Mouse (Mus musculus) adrenal gland (tissue): ENCODE results near the gene Olfr410.

Experiments used
- intact Hi-C: fragments of 180-260 bp; cut with DNase I; formaldehyde crosslinking; loops from one replicate; pipeline ENCODE4 v1.15.1; 2025
- long read RNA-seq, 2 experiments: library from polyadenylated mRNA; unstranded; transcript quantifications; one replicate each; pipeline ENCODE4 v2.0.0; 2020; ENCODE audit warnings: borderline replicate concordance in 1 of 2; ENCODE audit not compliant: insufficient replicate concordance in 1 of 2

Gene Olfr410
- long read RNA-seq, experiment 1, result 0 reads
- long read RNA-seq, experiment 2, result 0 reads

DNA sequence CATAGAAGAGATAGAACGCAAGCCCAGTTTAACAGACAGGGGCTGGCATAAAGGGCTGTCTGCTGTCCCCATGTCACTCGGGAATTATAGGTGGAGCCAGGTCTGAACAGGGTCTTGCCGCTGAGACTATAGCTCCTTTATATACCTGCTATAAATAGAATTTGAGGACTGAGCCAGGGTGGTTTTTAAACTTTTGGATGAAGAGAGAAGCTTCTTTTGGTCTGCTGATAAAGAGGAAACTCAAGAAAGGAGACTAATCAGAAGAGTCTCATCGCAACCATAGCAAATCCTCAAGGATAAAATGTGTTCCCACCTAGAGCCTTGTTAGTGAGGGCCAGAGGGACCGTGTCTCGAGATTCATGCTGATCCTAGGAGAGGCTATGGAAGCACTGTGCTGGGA is at the start of gene Olfr410:
Gene Olfr410, minus strand, starts transcription at position 101 of the 400 bp plus-strand sequence.
- intact Hi-C loops, result no loop called here

DNA sequence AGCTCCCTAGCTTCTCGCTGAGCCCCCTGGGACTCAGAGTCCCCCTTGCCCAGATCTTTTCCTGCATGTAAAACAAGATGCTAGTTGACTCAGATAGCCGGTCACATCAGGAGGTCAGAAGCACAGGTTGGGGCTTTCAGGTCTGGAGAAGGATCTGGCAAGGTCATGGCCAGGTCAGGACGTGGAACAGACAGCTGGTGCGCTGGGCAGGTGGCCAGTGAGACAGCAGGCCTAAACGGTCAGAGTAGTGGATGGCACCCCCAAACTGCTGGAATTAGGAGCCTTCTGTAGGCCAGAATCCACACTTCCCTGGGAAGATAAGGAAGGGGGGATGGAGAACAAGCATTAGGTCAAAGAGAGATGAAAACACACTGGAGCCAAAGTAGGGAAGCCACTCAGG is 49.4 kb upstream of the Olfr410 start:
- intact Hi-C loops, result no loop called here

DNA sequence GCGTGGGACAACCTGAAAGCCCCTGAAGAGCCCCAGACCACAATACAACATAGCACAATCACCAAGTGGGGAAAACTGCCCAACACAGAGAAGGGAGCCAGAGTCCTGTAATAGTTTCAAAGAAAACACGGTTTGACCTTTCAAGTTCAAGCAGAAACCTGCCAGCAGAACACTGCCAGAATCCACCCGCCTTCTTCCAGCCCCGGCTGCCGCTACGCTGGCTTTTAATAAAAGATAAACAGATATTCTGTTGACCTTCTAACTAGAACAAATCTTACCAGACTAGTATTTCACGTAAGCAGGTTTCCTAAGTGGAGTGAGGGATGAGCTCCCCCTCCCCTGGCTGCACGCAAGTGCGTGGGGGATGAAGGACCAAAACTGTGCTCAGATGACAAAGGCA is 47.8 kb upstream of the Olfr410 start:
- intact Hi-C loops, result no loop called here

DNA sequence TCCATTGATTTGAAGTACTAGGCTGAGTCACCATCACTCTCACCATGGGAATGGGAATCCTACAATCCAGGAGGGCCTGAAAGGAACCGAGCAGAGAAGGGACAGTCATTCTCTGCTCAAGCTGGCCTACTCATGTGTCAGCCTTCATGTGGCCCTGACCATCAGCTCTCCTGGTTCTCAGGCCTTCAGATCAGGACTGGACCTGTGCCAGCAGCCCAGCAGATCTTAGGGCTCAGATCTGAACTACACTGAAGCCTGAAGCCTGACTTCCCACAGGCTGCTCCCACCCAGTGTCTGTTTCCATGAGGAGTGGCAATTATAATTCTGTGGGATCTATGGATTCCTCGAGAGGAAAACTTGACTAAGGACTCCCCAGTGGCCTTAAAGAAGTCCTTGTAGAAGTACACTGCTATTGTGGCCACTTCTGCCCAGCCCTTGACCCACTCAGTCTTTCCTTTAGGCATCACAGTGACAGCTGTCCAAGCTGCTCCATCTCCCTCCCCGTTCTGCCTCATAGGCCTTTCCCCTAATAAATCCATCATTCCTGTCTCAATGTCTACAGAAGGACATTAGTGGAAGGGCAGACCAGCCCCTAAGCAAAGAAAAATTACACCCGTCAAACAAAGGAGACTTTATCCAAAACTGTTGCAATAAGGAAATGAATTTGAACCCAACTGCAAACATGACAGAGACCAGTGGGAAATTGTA is 41.5 kb upstream of the Olfr410 start:
- intact Hi-C loops, result loop anchor here (5.0 to 10.0 kb wide), 4 partner anchors 148 to 1155 kb away; partner anchors contain the start of gene Zfp616

DNA sequence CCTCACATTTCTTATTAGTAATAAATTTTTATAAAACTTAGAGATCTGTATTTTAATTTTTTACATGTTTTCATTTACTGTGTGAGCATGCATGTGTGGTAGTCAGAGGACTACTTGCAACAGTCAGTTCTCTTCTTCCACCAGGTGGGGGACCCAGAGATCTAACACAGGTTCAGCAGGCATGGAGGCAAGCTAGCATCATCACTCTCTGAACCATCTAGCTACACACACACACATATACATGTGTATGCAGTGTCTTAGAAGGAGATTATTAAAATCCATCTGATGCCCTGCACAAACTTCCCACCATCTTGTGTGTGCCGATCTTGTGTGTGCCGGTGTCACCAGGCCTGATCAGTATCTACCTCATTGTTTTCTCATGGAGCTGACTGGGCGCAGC is 39.0 kb upstream of the Olfr410 start:
- intact Hi-C loops, result loop anchor here (5.0 to 10.0 kb wide), 4 partner anchors 150 to 1152 kb away; partner anchors contain the start of gene Zfp616

DNA sequence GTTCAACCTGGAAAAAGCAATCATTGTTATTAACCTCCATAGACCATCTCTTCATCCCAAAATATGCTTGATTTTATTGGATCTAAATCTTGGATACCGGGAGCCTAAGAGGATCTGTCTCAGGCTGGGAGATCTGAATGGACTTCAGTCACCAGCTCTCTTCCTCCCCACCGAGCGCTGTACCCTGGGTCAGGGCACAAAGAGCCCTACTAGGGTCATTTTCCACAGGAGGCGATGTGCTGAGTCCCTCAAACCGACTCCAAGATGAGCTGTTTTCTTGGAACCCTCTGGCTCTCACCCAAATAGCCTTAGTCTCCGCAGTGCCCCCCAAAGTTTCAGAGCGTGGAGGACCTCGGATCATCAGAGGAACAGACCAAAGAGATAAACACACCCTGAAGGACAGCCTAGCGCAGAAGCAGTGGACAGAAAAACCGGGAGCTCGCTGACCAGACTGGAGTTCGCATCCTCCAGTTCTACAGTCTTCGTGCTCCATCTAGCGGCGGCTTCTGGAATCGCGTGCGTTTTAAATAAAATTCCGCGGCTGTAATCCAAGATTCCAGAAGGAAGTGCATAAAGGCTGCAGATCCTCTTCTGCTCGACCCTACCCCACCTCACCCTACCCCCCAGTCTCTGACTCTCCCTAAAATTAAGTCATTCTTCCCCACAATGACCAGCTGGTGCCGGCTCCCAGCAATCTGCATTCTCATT is 33.7 kb upstream of the Olfr410 start:
- intact Hi-C loops, result loop anchor here (10.0 kb wide), 2 partner anchors 307 to 1147 kb away; partner anchors contain the start of gene Zfp616

DNA sequence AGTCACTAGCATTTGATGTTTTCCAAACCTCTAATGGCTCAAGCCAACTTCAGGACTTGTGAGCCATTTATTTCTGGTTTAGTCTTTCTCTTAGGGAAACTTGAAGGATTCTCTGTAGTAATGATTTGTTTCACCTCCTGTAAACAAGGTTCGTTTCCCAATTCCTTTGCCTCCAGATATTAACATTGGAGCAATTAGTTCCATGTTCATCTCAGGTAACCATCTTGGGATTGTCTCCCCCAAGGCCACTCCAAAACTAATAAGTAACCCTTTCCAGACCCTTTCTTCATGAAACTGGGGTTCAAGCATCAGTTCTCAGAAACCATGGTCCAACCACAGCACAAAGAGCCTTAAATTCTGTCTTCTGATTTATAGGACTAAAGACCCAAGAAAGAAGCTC is 23.9 kb upstream of the Olfr410 start, which contains the start of gene Olfr412:
Gene Olfr412, plus strand, starts transcription at position 301 of the 400 bp plus-strand sequence.
- intact Hi-C loops, result no loop called here

DNA sequence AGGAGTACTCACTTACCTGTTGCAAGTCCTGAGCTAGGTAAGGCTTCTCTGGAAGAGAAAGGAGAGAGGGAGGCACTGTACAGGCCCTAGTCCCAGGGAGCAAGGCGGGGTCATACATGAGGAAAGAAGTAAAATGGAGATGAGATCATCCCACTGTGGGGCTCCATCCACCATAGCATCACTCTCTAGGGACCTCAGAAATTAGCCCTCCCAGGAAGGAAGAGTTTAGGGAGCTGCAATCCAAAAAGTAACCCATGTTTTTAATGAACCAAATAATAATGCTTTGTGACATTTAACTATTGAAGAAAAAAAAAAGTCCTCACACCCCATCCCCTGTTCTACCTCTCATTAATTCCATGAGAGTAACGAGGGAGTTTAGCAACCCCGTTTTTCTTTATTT is 14.7 kb upstream of the Olfr410 start, which contains the start of gene Olfr411:
Gene Olfr411, minus strand, starts transcription at position 101 of the 400 bp plus-strand sequence.
- intact Hi-C loops, result no loop called here

DNA sequence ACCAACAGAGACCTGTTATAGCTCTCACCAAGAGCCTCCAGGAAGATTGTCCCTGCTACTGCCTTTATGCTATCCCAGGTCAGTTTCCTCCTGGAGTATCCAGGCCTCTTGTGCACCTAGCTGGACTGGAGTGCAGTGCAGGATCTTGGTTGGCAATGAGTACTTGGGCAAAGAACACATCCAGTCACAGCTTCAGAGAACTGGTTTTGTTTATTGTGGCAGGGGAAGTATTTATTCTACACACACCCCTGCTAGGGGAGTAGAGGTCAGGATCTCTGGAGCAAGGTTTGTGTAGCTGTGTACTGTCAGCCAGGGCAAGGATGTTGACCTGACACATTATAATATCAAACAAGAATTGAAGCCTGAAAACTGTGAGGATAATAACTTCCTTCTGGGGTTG is 9.1 kb downstream of the Olfr410 start:
- intact Hi-C loops, result no loop called here

DNA sequence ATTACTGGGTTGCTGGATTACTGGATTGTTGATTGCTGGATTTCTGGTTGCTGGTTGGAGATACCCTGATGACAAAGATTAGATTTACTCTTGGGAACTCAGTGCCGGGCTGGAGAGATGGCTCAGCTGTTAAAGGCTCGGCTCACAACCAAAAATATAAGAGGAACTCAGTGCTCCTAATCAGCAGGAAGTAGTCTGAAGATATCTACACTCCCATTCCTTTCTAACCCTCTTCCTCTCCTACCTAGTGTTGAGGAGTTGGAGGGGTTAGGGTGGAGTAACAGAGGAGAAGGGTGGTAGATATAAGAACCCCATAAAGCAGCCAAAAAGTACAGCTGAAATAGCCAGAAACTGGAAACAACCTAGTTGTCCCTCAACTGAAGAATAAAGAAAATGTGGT is 11.8 kb downstream of the Olfr410 start:
- intact Hi-C loops, result no loop called here

DNA sequence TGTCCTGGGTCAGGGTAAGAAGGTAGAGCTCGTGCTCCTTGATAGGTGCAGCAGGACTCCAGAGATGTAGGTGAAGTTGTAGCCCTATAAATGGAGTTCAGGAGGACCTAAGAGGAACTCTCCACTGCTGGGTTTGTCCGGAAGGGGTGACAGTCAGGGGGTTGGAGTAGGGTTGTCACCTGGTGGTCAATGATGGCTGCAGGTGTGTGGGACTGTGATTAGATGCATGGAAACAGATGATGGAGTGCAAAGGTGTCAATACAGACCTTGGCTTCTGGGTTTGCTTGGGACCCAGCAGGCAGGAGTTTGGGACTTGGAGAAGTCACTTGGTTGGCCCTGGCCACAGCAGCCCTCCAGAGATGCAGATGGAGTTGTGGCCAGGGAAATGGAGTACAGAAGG is 50.6 kb downstream of the Olfr410 start:
- intact Hi-C loops, result no loop called here

DNA sequence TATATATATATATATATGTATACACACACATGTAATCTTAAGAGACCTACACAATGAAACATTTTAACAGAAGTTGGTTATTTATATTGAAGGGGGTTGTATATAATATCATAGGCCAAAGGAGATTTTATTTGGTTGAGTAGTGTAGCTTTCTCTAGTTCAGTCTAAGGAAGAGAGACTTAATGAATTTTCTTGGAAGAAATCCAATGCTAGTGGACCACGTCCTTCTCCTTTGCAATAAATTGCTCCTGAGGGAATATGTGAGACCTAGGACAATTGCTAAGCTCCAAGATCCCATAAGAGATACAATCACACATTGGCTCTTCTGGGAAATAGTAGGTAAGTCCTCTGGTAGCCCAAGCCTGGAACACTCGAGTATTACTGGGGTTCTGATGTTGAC is 54.4 kb downstream of the Olfr410 start, which contains the start of gene Olfr59:
Gene Olfr59, plus strand, starts transcription at position 301 of the 400 bp plus-strand sequence.
- intact Hi-C loops, result no loop called here
